8 mouse cellular contexts compared by ENCODE assay signal in the genomic region with DNA sequence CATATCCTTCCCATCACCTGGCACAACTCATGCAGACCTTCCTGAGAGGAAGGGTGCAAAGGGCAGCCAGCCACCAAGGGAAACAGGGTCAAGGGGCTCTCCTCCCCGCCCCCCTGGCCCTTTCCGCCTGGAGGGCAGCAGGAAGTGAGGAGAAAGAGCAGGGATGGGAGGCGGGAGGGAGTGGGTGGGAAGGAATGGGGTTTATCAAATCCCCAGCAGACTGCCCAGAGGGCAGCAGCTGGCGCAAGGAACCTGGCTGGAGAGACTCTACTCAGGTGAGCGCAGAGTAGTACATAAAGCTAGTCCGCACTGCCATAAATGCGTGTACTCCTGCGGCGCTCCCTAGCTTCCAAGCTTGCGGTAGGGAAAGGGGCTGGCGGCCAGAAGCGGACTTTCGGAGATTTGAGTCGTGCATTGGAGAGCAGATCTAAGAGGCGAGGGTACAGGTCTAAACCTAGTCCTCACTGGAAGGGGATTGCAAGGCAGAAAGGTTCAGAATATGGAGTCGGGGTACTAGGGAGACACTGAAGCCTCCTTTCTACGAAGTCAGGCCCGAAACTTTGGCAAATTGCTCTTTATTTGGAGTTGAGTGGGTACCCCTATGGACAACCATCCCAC. TPM values are rescaled to one million over a fixed set of nuclear protein-coding genes. Genes with fewer than 3 reads are reported as not detected.
DNase-seq lines count a peak whose midpoint lies in the region; ATAC-seq and TF ChIP-seq lines count a peak whose summit lies in the region.

A gene (plus strand): TSS at position 244 of the 618 bp plus-strand sequence.

- H3K27me3 ChIP-seq in E14TG2a.4 (ENCODE audit: insufficient read depth, low read length): peaks cover 28% of the 10 kb centered on the region
- H3K27me3 ChIP-seq in hindbrain, embryonic 16.5 days (replicated peaks; ENCODE audit: control insufficient read depth, insufficient read depth, low read length): no peaks in the 10 kb centered on the region
- no peaks in the 10 kb centered on the region for H3K27me3 ChIP-seq in limb, embryonic 10.5 days (ENCODE audit: low read depth, poor library complexity, severe bottlenecking)
- H3K27me3 ChIP-seq in midbrain, embryonic 13.5 days: no peaks in the 10 kb centered on the region

- DNase-seq in adrenal gland, adult 8-10 months: no peak
- no peak for DNase-seq in gastrocnemius, adult 8-10 months (ENCODE audit: low spot score in 2 of 2)
- DNase-seq in limb, embryonic 10.5 days (ENCODE audit: low spot score): peak; percentile 58
- DNase-seq in ovary, postnatal 36 days (ENCODE audit: low spot score): no peak
- DNase-seq in spleen, postnatal 36 days (ENCODE audit: low spot score in 2 of 2): no peak

- H3K4me1 ChIP-seq in E14TG2a.4 (replicated peaks; ENCODE audit: low read depth, low read length): peaks cover 76% of the 10 kb centered on the region
- peaks cover 40% of the 10 kb centered on the region for H3K4me1 ChIP-seq in hindbrain, embryonic 16.5 days (ENCODE audit: control insufficient read depth, insufficient read depth, low read depth, low read length)
- H3K4me1 ChIP-seq in limb, embryonic 10.5 days: peaks cover 79% of the 10 kb centered on the region
- peaks cover 70% of the 10 kb centered on the region for H3K4me1 ChIP-seq in midbrain, embryonic 13.5 days (replicated peaks)

- H3K9me3 ChIP-seq in E14TG2a.4 (ENCODE audit: low read length): no peaks in the 10 kb centered on the region
- no peaks in the 10 kb centered on the region for H3K9me3 ChIP-seq in hindbrain, embryonic 16.5 days (ENCODE audit: control insufficient read depth, low read length)
- no peaks in the 10 kb centered on the region for H3K9me3 ChIP-seq in limb, embryonic 10.5 days (replicated peaks)
- no peaks in the 10 kb centered on the region for H3K9me3 ChIP-seq in midbrain, embryonic 13.5 days

- ATAC-seq in hindbrain, embryonic 16.5 days: no peak
- ATAC-seq in midbrain, embryonic 13.5 days: no peak

- H3K36me3 ChIP-seq in E14TG2a.4 (ENCODE audit: insufficient read depth, low read length): peaks cover 37% of the 10 kb centered on the region
- H3K36me3 ChIP-seq in hindbrain, embryonic 16.5 days (ENCODE audit: control insufficient read depth, insufficient read depth, low read length): peaks cover 20% of the 10 kb centered on the region
- H3K36me3 ChIP-seq in limb, embryonic 10.5 days: peaks cover 52% of the 10 kb centered on the region
- H3K36me3 ChIP-seq in midbrain, embryonic 13.5 days: peaks cover 51% of the 10 kb centered on the region

- no peak for TF ChIP-seq CTCF in E14TG2a.4 (conservative IDR thresholded peaks at IDR 0.05; ENCODE audit: low read length)

- WGBS in hindbrain, embryonic 16.5 days: 7% methylated on average over 18 of the region's 18 CpGs
- 4% methylated on average over 18 of the region's 18 CpGs for WGBS in limb, embryonic 10.5 days
- 3% methylated on average over 18 of the region's 18 CpGs for WGBS in midbrain, embryonic 13.5 days

- H3K4me3 ChIP-seq in E14TG2a.4 (replicated peaks; ENCODE audit: low read length): peak within 1 kb of the TSS; percentile 89
- H3K4me3 ChIP-seq in hindbrain, embryonic 16.5 days (ENCODE audit: low read length): peak within 1 kb of the TSS; percentile 58
- H3K4me3 ChIP-seq in limb, embryonic 10.5 days: peak within 1 kb of the TSS; percentile 83
- H3K4me3 ChIP-seq in midbrain, embryonic 13.5 days (replicated peaks): peak within 1 kb of the TSS; percentile 71

- H3K4me2 ChIP-seq in hindbrain, embryonic 16.5 days (ENCODE audit: low read length): peak within 1 kb of the TSS; percentile 73
- H3K4me2 ChIP-seq in midbrain, embryonic 13.5 days (replicated peaks): peak within 1 kb of the TSS; percentile 96

- H3K9ac ChIP-seq in hindbrain, embryonic 16.5 days (ENCODE audit: low read depth, low read length): peak within 1 kb of the TSS; percentile 73
- peak within 1 kb of the TSS; percentile 96 for H3K9ac ChIP-seq in midbrain, embryonic 13.5 days (replicated peaks)

- H3K27ac ChIP-seq in hindbrain, embryonic 16.5 days (ENCODE audit: low read depth, low read length): peak within 1 kb of the TSS; percentile 85
- peak within 1 kb of the TSS; percentile 96 for H3K27ac ChIP-seq in limb, embryonic 10.5 days
- H3K27ac ChIP-seq in midbrain, embryonic 13.5 days: peak within 1 kb of the TSS; percentile 89

RNA-seq across cellular contexts. Expression of the gene that starts here (rescaled TPM):
- total RNA-seq in adrenal gland, adult 8-10 months (2022): 10 to 100 TPM; 27.3 to 47.0 (median 36.3) TPM
- 10 to 100 TPM; 12.7 to 18.6 (median 16.7) TPM for total RNA-seq in gastrocnemius, adult 8-10 months (2022)
- 60.1 and 68.5 TPM in 2 replicates for polyA plus RNA-seq in hindbrain, embryonic 16.5 days (2015; fragmentation: Nextera tagmentation; extraction: Ambion mirVana)
- 160 and 168 TPM in 2 replicates for polyA plus RNA-seq in limb, embryonic 10.5 days (2016; fragmentation: Nextera tagmentation; extraction: Ambion mirVana)
- polyA plus RNA-seq in midbrain, embryonic 13.5 days (2015; fragmentation: Nextera tagmentation; extraction: Ambion mirVana): 98.9 and 106 TPM in 2 replicates
